Mouse (Mus musculus) kidney, embryonic 16.5 days (tissue): Measurements from ENCODE around the gene Pla2g6. TPM values are rescaled to one million over a fixed set of nuclear protein-coding genes. Genes with fewer than 3 reads are reported as not detected.

Experiments
- ATAC-seq: fragments of 200-750 bp; cut with Nextera tagmentation; 2 replicates; pipeline ENCODE4 v1.8.0; 2017; ENCODE audit warnings: moderate TSS enrichment; ENCODE audit not compliant: low FRiP score, low TSS enrichment
- H3K27ac ChIP-seq: fragments of 300-500 bp; sonication (generic); 2 replicates; pipeline ENCODE4 v1.5.1; 2014; ENCODE audit warnings: low read length
- H3K27me3 ChIP-seq: fragments of 300-500 bp; sonication (generic); 2 replicates; pipeline ENCODE4 v1.6.1; 2014; ENCODE audit warnings: low read length, control low read depth, mixed read lengths; ENCODE audit not compliant: insufficient read depth
- H3K36me3 ChIP-seq: fragments of 300-500 bp; sonication (generic); 2 replicates; pipeline ENCODE4 v1.6.1; 2014; ENCODE audit warnings: low read length, control low read depth, mixed read lengths; ENCODE audit not compliant: insufficient read depth
- H3K4me1 ChIP-seq: fragments of 300-500 bp; sonication (generic); 2 replicates; pipeline ENCODE4 v1.6.1; 2014; ENCODE audit warnings: low read length, control low read depth, mixed read lengths; ENCODE audit not compliant: insufficient read depth
- H3K4me2 ChIP-seq: fragments of 300-500 bp; sonication (generic); replicated peaks from 2 replicates; pipeline ENCODE4 v1.6.1; 2014; ENCODE audit warnings: low read depth, low read length
- H3K4me3 ChIP-seq: fragments of 300-500 bp; sonication (generic); 2 replicates; pipeline ENCODE4 v1.5.1; 2014; ENCODE audit warnings: mild to moderate bottlenecking, low read length
- H3K9ac ChIP-seq: fragments of 300-500 bp; sonication (generic); replicated peaks from 2 replicates; pipeline ENCODE4 v1.6.1; 2014; ENCODE audit warnings: low read length
- H3K9me3 ChIP-seq: fragments of 300-500 bp; sonication (generic); 2 replicates; pipeline ENCODE4 v1.6.1; 2016; ENCODE audit warnings: low read length, control low read depth
- WGBS: fragments of 180-500 bp; shearing (Covaris S2); extraction: QIAGEN DNeasy Blood & Tissue Kit; methylation state at CpG from one replicate; pipeline ENCODE4 v1.1.7; 2014; 5-methylcytosine and 5-hydroxymethylcytosine counted together
- polyA plus RNA-seq: library from polyadenylated mRNA; unstranded; fragments of >200 nt; fragmentation: Nextera tagmentation; extraction: Ambion mirVana; gene quantifications from 2 replicates; pipeline ENCODE4 v1.2.1, GENCODE M21; 2015

The Pla2g6 gene
- polyA plus RNA-seq, 1 experiment from 2014 or later = 18.3 TPM

DNA sequence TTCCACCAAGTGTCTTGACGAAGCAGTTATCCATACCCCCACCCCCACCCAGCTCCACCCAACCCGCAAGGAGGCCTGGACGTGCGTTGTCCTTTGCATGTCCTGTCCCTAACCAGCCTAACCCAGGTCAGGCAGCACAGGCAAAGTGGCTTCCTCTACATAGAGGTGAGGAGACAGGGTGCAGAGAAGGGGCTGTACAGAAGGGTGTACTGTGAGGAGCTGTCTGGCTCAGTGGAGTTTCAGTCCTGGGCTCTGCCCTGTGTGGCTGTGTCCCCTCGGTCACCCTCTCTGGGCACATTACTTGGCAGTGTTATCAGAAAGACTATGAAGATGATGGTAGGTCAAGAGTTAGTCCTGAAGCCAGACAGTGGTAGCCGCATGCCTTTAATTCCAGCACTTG lies 24.3 kb upstream of the Pla2g6 start:
- WGBS = 88% methylated on average over 6 of the region's 6 CpGs
- no peak for ATAC-seq
- H3K27me3 ChIP-seq = no peaks in the 10 kb centered on the region
- no peak overlapping the region; the same call in 1 of the 2 replicates for H3K27ac ChIP-seq
- no peak overlapping the region for H3K4me3 ChIP-seq
- H3K9me3 ChIP-seq = no peaks in the 10 kb centered on the region
- peaks cover 53% of the 10 kb centered on the region for H3K4me1 ChIP-seq
- H3K9ac ChIP-seq = no peak overlapping the region; the same call in 1 of the 2 replicates
- no peaks in the 10 kb centered on the region for H3K36me3 ChIP-seq
- H3K4me2 ChIP-seq = no peak overlapping the region

DNA sequence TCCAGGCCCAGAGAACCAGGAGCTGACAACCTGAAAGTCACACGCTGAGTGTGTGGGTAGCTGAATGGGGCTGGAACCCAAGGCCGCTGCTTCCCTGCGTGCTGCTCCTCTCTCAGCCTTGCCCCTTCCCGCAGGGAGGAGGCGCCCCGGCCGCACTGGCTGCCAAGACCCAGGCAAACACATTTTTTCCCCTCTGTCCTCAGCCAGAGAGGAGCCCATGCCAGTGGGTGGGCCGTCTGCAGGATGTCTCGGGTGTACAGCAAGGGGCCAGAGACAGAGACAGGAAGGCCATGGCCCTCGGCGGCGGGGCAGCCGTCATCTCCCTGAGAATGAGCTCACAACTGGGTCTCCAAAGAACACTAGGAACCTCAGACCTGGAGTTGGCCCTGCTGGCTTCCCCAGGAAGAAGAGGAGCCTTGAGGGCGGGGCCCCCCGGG lies 23.2 kb upstream of the Pla2g6 start:
- H3K27ac ChIP-seq = peak overlapping the region; percentile 72
- peaks cover 41% of the 10 kb centered on the region for H3K4me1 ChIP-seq
- ATAC-seq = 0 out of 2 replicates have a peak, but pooled peaks have one; percentile 8
- whole genome bisulfite sequencing = 29% methylated on average over 15 of the region's 15 CpGs
- no peaks in the 10 kb centered on the region for H3K9me3 ChIP-seq
- H3K4me3 ChIP-seq = no peak overlapping the region
- no peaks in the 10 kb centered on the region for H3K36me3 ChIP-seq
- no peaks in the 10 kb centered on the region; the same call in 1 of the 2 replicates for H3K27me3 ChIP-seq
- peak overlapping the region; percentile 10; the same call in 1 of the 2 replicates for H3K9ac ChIP-seq
- peak overlapping the region; percentile 11; the same call in 1 of the 2 replicates for H3K4me2 ChIP-seq

DNA sequence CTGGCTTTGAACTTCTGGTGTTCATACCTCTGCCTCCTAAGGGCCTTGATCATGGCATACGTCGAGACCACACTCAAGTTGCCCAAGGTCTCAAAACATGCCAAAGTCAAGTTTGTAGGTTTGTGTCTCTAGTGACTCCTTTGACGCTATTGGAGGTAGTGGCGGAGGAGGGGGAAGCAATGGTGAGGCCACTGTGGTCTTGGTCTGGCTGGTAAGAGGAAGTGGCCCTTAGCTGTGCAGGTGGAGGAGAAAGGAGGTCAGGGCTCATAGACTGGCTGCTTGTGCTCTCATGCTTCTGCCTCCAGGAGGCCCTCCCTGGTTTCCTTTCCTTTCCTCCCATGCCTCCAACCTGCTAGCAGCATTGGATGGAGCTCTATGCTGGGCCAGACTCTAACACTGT lies 22.7 kb upstream of the Pla2g6 start:
- no peak overlapping the region for H3K4me3 ChIP-seq
- H3K27me3 ChIP-seq = no peaks in the 10 kb centered on the region; the same call in 1 of the 2 replicates
- no peak overlapping the region for H3K4me2 ChIP-seq
- no peaks in the 10 kb centered on the region for H3K9me3 ChIP-seq
- no peak for ATAC-seq
- H3K27ac ChIP-seq = peak overlapping the region; percentile 72; the same call in 1 of the 2 replicates
- H3K36me3 ChIP-seq = no peaks in the 10 kb centered on the region
- peaks cover 37% of the 10 kb centered on the region for H3K4me1 ChIP-seq
- 95% methylated on average over 4 of the region's 4 CpGs for WGBS
- no peak overlapping the region for H3K9ac ChIP-seq

DNA sequence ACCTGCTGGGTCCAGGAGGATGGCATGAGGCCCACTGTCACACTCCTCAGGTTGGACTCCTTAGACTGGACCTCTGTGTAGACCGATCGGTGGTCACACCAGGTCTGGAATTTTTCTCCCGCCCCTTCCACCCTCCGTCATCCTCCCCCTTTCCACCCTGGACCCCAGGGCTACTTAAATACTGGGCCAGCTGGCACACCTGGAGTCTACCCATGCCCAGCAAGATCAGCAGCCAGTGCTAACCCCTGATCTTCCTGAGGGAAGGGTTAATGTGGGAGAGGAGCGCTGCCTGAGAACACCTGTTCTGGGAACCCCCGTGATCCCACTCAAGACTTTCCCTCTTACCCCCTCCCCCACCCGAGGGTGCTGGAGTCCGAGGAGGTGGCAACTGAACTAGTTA lies 20.5 kb upstream of the Pla2g6 start:
- Histone ChIP-seq H3K9ac (peak overlapping the region; percentile 76), H3K27ac (peak overlapping the region; percentile 93; the same call in 1 of the 2 replicates), H3K4me2 (peak overlapping the region; percentile 98), H3K27me3 (no peaks in the 10 kb centered on the region; the same call in 1 of the 2 replicates), H3K4me1 (peaks cover 27% of the 10 kb centered on the region), H3K36me3 (no peaks in the 10 kb centered on the region), H3K9me3 (no peaks in the 10 kb centered on the region), H3K4me3 (peak overlapping the region; percentile 69)
- WGBS = 49% methylated on average over 8 of the region's 8 CpGs
- ATAC-seq = no peak; the same call in 1 of the 2 replicates

DNA sequence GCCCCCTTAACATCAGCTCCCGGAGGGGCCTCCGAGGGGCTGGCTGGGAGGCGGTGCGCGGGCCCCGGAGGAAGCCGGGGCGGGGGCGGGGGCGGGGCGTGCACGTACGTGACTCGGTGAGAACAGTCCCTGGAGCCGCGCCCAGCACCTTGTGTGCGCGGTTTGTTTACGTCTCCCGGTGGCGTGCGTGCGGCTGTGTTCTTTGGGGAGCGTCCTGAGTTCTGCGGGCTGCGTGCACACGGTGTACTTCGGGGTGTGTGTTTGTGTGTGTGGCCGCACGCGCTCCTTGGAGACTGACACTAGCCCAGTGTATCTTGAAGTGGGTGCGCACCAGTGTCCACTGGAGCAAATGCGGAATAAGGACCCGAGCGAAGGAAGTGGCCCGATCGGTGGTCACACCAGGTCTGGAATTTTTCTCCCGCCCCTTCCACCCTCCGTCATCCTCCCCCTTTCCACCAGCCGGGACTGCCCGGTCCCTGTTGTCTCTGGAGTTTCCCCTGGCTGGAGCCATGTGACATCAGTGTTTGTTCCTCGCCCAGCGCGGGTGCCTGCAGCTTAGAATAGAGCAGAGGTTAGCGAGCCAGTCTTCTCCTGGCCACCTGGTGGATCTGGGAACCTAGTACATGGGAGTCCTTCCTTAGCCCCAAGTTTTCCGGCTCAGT lies 19.8 kb upstream of the Pla2g6 start:
- no peaks in the 10 kb centered on the region; the same call in 1 of the 2 replicates for H3K27me3 ChIP-seq
- ATAC-seq = peak; percentile 74
- H3K27ac ChIP-seq = peak overlapping the region; percentile 93
- H3K4me2 ChIP-seq = peak overlapping the region; percentile 98
- no peaks in the 10 kb centered on the region for H3K36me3 ChIP-seq
- H3K4me3 ChIP-seq = peak overlapping the region; percentile 69
- peaks cover 27% of the 10 kb centered on the region for H3K4me1 ChIP-seq
- peak overlapping the region; percentile 76 for H3K9ac ChIP-seq
- H3K9me3 ChIP-seq = no peaks in the 10 kb centered on the region
- WGBS = under 1% methylated on average over 46 of the region's 46 CpGs

DNA sequence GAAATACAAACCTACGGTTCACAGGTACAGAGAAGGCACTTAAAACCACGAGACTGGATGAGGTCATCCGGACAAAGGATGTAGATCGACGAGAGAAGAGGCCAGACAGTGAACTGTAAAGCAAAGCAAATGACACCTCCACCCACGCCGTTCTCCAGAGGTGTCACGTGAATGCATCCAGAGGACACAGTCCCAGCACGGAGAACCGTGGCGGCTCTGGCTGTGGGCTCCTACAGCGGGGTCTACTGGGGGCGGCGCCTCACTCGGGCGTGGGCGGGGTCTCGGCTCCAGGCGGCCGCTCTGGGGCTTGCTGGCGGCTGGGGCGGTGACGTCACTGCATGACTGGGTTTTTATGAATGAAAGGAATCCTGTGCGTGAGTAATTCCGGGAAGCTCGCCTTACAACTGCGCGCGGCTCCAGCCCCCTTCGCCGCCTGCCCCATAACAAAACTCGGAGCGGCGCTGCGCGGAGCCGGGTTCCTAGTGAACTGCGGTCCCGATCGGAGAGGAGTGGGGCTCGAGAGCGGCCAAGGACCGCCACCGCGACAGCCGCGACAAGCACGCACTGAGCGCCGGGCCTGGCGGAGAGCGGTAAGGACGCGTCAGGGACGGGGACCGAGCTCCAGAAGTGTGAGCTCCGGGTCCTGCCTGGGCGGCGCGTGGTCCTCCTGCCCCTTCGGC lies 19.1 kb upstream of the Pla2g6 start:
- Histone ChIP-seq H3K9me3 (no peaks in the 10 kb centered on the region), H3K27me3 (no peaks in the 10 kb centered on the region; the same call in 1 of the 2 replicates), H3K27ac (peak overlapping the region; percentile 93), H3K4me1 (peaks cover 25% of the 10 kb centered on the region), H3K4me3 (peak overlapping the region; percentile 69), H3K4me2 (peak overlapping the region; percentile 98), H3K36me3 (no peaks in the 10 kb centered on the region), H3K9ac (peak overlapping the region; percentile 76)
- ATAC-seq = peak; percentile 87
- WGBS = under 1% methylated on average over 59 of the region's 61 CpGs

DNA sequence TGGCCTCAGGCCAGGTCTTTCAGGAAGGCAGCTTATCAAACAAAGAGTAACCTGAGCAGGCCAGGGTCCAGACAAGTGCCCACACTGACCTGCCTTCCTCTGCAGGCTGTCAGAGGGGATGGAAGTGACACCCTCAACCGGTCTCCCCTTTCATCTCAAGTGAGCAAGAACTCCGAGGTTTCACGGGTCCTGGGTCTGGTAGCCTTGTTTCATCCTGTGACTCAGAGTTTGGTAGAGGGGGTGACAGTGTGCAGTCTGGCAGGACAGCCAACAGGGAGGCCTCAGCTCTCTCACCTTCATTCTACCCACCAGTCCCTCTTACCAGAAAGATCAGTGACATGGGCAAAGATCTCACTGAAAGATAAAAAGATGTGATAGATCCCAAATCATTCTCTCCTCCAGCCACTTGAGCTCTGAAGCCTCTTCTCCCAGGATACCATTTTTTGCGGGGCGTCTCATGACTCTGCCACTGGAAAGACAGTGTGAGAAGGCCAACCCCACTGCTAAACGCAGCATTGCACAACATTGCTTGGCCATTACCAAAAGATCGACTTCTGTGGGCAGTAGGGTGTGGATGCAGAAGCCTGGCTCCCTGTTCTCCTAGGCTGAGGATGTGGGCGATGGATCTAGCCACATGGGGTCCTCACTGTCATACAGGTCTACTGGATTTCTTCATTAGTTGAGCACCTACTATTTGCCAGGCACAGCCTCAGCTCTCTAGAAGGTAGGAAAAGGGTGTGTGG lies 18.0 kb upstream of the Pla2g6 start, which contains the start of gene Maff:
TSS of gene Maff (plus strand) at position 571 of the 743 bp plus-strand sequence.
- ATAC-seq = no peak
- Histone ChIP-seq H3K27me3 (no peaks in the 10 kb centered on the region; the same call in 1 of the 2 replicates), H3K4me1 (peaks cover 14% of the 10 kb centered on the region), H3K4me3 (peak within 1 kb of the TSS; percentile 69), H3K9me3 (no peaks in the 10 kb centered on the region; the same call in 1 of the 2 replicates), H3K4me2 (peak within 1 kb of the TSS; percentile 98), H3K36me3 (no peaks in the 10 kb centered on the region), H3K9ac (peak within 1 kb of the TSS; percentile 76), H3K27ac (peak within 1 kb of the TSS; percentile 93)
- 55% methylated on average over 8 of the region's 8 CpGs for WGBS

DNA sequence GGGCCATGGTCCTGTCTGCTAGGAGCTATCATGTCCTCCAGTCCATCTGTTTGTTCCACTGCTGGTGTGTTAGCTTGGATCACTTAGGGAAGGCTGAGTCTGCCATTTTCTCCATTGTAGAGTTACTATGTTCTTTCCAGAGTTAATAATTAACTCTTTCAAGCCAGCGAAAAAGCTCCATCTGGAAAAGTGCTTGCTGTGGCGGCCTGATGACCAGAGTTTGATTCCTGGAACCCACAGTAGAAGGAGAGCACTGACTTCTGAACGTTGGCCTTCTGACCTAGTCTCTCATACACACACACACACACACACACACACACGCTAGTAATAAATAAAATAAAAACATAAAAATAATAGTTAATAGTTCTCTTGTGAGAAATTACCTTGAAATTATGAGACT lies 16.4 kb upstream of the Pla2g6 start:
- ATAC-seq = no peak
- Histone ChIP-seq H3K27me3 (no peaks in the 10 kb centered on the region; the same call in 1 of the 2 replicates), H3K27ac (no peak overlapping the region), H3K4me3 (no peak overlapping the region), H3K9ac (no peak overlapping the region), H3K4me2 (no peak overlapping the region), H3K36me3 (no peaks in the 10 kb centered on the region), H3K9me3 (no peaks in the 10 kb centered on the region; the same call in 1 of the 2 replicates), H3K4me1 (peaks cover 10% of the 10 kb centered on the region)
- 49% methylated on average over 4 of the region's 4 CpGs for WGBS

DNA sequence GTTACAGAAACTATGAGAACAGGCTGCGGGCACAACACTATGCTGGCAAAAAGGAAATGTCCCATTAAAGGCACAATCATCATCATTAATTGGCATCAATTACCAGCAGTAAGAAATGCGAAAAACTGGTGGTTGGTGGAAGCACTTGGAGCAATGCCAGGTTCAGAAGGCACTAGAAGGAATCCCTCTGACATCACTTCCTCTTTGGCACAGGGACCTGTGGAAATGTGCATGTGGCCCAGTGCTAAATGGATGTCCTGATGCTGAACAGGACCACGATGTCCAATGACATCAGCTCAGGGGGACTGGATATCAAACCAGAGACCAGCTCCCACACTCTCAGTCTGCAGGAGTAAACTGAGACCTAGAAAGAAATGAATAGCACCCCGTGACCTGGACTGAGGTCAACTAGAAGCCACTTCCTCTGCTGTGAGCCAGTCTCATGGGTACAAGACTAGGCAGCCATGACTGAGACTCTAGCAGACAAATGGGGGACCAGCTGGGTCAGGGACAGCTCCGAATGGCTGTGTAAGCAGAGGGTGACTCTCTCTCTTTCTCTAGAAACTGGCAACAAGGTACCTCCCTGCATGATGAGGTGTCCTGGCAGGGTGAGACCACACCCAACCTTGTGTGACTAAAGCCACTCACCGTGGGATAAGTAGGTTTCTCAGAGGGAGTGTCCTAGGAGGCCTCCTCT lies 14.6 kb upstream of the Pla2g6 start:
- no peak overlapping the region for H3K4me2 ChIP-seq
- H3K4me1 ChIP-seq = no peaks in the 10 kb centered on the region
- no peak overlapping the region for H3K4me3 ChIP-seq
- ATAC-seq = no peak
- H3K36me3 ChIP-seq = no peaks in the 10 kb centered on the region
- H3K27me3 ChIP-seq = no peaks in the 10 kb centered on the region; the same call in 1 of the 2 replicates
- WGBS = 69% methylated on average over 6 of the region's 6 CpGs
- no peaks in the 10 kb centered on the region; the same call in 1 of the 2 replicates for H3K9me3 ChIP-seq
- H3K9ac ChIP-seq = no peak overlapping the region
- no peak overlapping the region for H3K27ac ChIP-seq
